Mouse (Mus musculus) spleen, postnatal 4 days (tissue): ENCODE data around the gene 1700025C18Rik.

Experiments used
- DNase-seq, 2 experiments: peaks; one replicate each; pipeline ENCODE4 v3.0.0; 2022; ENCODE audit warnings: low spot score in 2 of 2

The 1700025C18Rik gene

DNA sequence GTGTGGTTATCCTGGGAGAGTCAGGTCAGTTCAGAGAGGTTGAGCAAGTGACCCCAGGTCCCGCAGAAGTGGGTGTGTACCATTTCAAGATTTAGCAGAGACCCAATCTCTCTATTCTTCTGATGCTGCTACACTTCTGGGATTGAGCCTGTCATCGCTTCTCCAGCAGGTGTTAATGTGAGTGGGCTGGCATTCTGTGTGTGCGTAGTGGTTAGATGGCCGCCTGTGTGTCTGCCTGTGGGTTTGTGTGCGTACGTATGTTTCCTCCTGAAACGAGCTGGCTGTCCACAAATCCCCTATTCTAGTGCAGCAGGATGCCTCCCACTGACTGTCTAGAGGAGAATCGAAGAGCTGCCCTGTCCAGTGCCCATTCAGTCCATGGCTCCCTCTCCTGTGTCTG, 12.5 kb downstream of the 1700025C18Rik start:
- DNase-seq, result no peak

DNA sequence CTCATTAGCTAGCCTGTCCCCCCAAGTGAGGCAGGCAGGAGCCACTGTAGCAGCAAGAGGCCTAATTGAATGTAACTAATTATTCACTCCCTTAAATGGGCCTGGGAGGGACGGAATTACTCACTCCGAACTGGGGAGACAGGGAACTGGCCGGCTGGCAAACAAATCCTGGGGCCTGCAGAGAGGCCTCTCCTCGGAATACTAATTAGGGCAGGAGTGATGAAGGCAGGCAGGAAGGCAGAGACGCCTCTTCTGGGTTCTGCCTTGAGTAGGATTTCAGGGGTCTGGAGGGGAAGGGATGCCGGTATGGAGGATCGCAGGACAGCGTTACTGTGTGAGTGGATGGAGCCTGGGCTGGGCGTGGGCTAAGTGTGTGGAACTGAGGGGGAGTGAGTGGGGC, 13.5 kb downstream of the 1700025C18Rik start:
- no peak for DNase-seq

- DNase-seq, result peak; percentile 67 to 87
These were observed 15.6 kb downstream of the 1700025C18Rik start for GRCm38 (mm10) chr2:165074937-165075336.

GRCm38 (mm10) chr2:165074081-165074884, 16.3 kb downstream of the 1700025C18Rik start:
- DNase-seq, result no peak

DNA sequence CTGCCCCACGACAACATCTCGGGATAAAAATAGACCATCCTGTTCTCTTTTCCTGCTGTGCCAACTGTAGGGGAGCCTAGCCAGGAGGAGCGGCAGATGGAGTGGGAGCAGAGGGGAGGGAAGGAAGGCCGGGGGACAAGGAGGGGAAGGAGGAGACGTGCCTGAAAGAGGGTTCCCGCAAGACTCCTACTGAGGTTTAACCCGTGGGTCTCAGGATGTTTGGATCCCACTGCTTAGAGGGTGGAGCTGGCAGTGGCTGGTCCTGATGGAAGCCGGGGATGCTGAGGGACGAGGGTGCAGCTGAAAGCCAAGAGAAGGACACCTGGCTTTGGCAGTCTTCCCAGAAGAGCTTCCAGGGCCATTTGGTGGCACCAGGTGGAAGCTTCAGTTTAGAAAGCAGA, 17.2 kb downstream of the 1700025C18Rik start:
- DNase-seq, result no peak

DNA sequence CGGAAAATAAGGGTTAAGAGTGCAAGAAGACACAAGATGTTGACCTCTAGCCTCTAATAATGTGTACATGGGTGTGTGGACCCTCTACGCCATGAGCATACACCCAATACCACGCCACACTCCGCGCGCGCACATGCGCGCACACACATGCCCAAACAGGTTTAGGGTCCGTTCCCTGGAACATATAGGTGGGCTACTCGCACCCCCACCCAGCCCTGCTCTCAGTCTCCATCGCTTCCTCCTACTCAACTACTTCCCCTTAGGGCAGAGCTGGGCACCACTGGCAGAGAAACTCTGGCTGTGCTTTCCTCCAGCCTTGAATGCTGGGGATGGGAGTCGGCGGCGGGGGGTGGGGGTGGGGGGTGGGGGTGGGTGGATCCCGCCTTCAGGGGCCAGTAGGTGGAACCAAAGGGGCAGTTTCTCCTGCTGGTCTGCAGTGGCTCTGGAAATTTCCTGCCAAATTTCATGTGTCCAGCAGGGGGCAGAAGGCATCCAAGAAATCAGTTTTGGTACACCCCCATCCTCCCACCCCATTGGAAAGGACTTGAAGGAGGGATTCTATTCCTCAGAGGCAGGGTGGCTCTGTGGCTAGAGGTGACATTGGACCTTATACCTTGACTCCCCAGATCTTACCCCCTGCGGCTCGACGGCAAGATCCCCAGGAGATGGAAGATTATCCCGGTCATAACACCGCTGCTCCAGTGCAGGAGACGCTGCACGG, 20.3 kb downstream of the 1700025C18Rik start:
- peak in 1 of 2 experiments; percentile 32 for DNase-seq

DNA sequence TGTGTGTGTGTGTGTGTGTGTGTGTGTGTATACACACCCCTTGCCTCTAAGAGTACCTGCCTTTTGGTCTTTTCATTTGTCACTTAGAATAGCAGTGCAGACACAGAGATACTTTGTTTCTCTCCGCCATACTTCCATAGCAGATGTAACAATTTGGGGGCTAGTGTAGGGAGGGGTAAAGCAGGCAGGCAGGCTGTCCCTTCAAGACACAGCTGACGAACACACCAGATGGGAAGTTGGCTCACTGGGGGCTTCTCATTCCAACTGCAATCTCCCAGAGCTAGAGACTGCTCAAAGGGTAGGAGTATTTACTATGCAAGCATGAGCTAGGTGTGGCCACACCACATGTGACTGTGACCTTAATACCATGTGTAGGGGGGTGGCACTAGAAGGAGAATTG, 21.7 kb downstream of the 1700025C18Rik start:
- DNase-seq, result no peak

DNA sequence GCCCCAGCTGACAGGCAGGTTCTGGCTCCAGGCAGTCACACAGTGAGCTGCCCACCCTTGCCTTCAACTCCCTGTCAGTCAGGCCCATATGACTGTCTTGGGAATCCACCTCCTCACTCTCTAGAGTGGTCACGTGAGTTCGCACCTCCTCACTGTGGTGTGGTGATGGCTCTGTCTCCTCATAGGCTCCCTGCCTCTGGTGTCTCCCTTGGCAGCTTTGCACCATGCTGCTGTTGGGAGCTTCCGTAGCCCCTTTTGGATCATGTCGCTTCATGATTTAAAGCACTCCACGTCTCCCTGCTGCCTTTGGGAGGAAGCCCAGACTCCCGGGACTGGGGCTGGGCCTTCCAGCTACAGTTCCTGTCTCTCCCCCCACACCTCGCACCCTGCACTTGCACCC, 26.1 kb downstream of the 1700025C18Rik start:
- no peak for DNase-seq

DNA sequence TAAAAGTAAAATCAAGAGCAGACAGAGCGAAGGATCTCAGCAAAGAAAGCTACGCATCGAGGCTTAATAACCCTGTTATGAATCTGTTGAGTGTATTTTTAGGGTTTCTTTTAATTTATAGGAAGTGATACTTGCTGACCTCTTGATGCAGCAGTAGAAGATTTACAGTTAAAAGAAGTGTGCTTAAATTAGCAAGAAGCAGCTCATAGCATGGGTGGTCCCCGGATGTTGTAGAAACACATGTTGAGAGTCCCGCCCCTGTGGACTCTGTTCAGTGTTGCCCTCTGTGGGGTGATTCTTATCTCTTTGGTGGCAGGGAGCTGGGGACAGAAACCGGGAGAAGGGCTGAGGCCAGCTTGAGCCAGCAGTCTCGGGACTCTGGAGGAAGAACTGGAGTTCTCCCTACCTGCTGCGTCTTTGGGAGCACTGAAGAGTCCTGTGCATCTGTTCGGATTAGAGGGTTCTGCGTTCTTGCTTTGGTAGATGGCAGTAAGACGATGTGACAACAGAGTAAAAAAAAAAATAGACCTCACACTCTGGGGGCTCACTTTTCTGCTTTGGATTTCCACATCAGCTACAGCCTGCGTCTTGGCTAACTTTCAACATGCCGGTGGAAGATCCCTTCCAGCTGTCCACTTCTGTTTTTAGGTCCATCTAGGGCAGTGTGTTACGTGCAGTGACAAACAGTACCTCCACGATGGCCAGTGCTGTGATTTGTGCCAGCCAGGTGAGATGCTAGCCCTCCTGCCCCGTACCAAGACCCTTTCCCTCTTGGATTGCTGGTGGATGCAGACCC, 28.7 kb downstream of the 1700025C18Rik start:
- DNase-seq, result no peak

DNA sequence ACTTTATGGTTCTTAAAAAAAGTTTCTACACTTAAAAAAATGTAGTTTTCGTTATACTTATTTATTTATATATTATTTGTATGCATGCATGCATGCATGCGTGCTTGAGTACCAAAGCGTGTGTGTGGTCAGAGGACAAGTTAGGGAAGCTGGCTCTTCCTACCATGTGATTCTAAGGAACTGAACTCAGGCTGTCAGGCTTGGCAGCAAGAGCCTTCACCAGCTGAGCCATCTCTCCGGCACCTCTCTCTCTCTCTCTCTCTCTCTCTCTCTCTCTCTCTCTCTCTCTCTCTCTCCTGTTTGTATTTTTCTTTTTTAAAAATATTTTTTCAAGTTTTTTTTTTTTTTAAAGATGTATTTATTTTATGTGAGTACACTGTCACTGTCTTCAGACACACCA, 30.6 kb downstream of the 1700025C18Rik start:
- DNase-seq, result no peak

DNA sequence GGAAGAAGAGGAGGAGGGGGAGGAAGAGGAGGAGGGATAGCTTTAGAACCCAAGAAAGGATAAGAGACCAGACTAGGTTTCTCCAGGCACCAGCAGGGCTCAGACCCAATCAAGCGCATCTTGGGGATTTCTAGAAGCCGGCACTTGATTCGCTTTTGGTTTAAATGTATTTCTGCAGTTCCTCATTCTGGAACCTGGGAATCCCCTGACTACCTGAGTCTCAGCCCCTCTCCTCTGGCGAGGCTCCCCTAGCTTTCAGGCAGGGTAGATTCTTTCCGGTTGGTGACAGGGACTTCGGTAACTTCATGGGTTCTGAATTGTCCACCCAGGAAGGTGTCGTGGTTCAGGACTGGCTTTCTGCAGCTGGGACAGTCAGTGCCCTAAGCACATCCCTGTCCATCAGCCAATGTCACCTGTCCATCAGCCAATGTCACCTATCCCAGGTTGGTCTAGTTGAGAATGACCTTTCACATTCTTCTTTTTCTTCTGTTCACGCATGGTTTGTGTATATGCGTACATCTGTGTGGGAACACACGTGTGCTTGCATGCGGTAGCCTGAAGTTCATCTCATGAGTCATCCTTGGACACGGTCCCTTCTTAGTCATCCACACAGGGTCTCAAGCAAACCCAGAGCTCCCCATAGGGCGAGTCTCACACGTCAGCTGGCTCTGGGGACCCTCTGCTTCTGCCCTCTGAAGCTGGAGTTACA, 34.0 kb downstream of the 1700025C18Rik start:
- no peak for DNase-seq

DNA sequence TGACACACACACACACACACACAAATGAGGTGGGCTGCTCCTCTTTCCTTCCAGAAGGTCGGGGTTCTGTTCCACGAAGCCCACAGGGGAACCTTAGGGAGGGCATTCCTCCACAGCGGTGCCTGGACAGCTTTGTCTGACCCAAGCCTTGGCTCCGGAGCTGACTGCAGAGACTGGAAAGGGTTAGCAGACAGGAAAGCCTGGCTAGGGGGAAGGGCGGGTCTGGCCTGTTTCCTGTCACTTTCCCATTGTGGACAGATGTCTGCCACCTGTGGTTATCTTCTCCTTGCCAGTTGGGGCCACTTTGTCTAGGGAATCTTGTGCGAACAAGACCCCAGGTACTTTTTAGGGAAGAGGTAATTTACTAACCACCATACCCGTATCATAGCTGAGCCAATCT, 34.6 kb downstream of the 1700025C18Rik start:
- DNase-seq, result no peak

GRCm38 (mm10) chr2:165054888-165055852, 35.4 kb downstream of the 1700025C18Rik start, which contains the start of gene Cd40:
Gene Cd40 (plus strand): TSS chr2:165055627.
- peak; percentile 55 to 77 for DNase-seq

GRCm38 (mm10) chr2:165051566-165051965, 39.0 kb downstream of the 1700025C18Rik start:
- no peak for DNase-seq

DNA sequence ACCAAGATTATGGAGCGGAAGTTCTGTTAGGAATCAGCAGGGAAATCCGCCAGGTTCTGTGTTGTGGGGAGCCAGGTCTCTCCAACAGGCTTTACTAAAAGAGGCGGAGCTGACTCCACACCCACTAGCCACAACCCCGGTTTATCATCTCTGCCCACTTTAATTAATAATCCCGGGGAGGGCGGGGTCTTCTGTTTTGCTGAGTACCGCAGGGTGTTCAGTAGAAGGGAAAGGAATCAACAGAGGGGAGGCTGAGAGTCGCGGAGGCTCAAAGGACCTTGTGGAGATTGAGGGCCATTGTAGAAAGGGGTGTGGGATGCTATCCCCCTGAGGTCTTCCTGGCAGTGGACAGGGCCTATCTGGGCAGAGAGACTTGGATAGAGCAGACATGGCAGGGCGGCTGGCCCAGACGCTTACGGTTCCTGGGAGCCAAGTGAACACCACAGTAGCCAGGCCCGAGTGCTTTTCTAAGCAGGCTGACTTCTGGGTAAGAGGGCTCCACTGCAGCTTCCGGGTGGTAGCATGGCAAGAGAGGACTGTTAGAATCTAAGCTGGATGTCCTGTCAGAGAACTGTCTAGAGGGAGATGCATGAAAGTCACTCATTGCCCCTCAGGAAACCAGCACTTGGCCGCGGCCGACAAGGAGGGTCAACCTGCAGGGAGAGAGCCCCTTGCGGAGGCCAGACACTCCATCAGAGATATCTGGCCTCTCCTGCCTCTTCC, 39.6 kb downstream of the 1700025C18Rik start:
- DNase-seq, result no peak

DNA sequence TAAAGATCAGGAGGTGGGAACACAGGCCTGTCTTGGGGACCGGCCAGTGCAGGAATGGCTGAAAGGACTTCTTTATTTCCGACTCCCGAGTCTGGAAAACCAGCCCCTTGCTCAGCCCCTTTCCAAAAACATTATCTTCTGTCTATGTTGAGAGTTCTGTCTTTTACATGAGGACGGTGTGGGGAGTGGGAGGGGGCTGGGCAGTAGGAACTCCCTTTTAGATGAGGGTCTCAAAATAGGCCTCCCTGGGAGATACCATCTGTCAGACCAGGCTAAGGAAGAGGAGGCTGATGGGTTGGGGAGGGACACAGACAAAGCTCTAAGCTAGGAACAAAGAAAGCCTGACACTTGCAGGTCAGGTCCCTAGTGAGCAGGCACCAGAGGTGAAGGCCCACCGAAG, 41.5 kb downstream of the 1700025C18Rik start:
- DNase-seq, result no peak

GRCm38 (mm10) chr2:165043729-165044128, 46.8 kb downstream of the 1700025C18Rik start:
- DNase-seq, result no peak

GRCm38 (mm10) chr2:165043090-165043636, 47.4 kb downstream of the 1700025C18Rik start:
- DNase-seq, result no peak

GRCm38 (mm10) chr2:165042126-165042525, 48.4 kb downstream of the 1700025C18Rik start:
- no peak for DNase-seq
